Mouse (Mus musculus): Measurements from ENCODE around the gene Tinagl1.

- TF ChIP-seq POLR2AphosphoS2 (IDR thresholded peaks at IDR 0.05; ENCODE audit: insufficient read length, low read depth): no peak
- no peak for TF ChIP-seq MAX (IDR thresholded peaks at IDR 0.05; ENCODE audit: low read depth)
- TF ChIP-seq POLR2A (IDR thresholded peaks at IDR 0.05; ENCODE audit: insufficient read length, low read depth): no peak
- TF ChIP-seq TCF12 (IDR thresholded peaks at IDR 0.05; ENCODE audit: insufficient read depth, poor library complexity, severe bottlenecking): no peak
- no peak for TF ChIP-seq USF1 (IDR thresholded peaks at IDR 0.05; ENCODE audit: low read depth)
- TF ChIP-seq SRF (IDR thresholded peaks at IDR 0.05; ENCODE audit: control insufficient read depth, insufficient read length, low read depth): no peak
- no peak for TF ChIP-seq REST (IDR thresholded peaks at IDR 0.05; ENCODE audit: insufficient read depth, insufficient read length)
- TF ChIP-seq MYOG (IDR thresholded peaks at IDR 0.05; ENCODE audit: control insufficient read depth in 1 of 3, insufficient read depth in 1 of 3, insufficient read length in 2 of 3, low read depth in 2 of 3): no peak
- TF ChIP-seq MYOD1 (IDR thresholded peaks at IDR 0.05; ENCODE audit: control insufficient read depth in 1 of 3, insufficient read length in 2 of 3, low read depth in 2 of 3): no peak
- no peak for TF ChIP-seq TCF3 (IDR thresholded peaks at IDR 0.05; ENCODE audit: insufficient read length, low read depth)
- no peak for TF ChIP-seq CEBPB (IDR thresholded peaks at IDR 0.05; ENCODE audit: insufficient read depth, poor library complexity, severe bottlenecking)
Measured at GRCm38 (mm10) chr4:130154250-130154649, 20.7 kb downstream of the Tinagl1 start.
